Mouse (Mus musculus) erythroblast, embryonic 14.5 days (primary cell): ENCODE measurements around the gene Fbxl2. TPM values are rescaled to one million over a fixed set of nuclear protein-coding genes. Genes with fewer than 3 reads are reported as not detected.
A peak's percentile ranks its signal among the peaks of the same experiment; 100 is the strongest.

Experiments
- H3K27me3 ChIP-seq: 2 replicates; pipeline ENCODE4 v1.6.1; 2012; ENCODE audit warnings: inconsistent platforms; ENCODE audit not compliant: control insufficient read depth
- H3K36me3 ChIP-seq: 2 replicates; pipeline ENCODE4 v1.6.1; 2012; ENCODE audit warnings: mild to moderate bottlenecking, inconsistent platforms; ENCODE audit not compliant: control insufficient read depth
- H3K4me1 ChIP-seq: 2 replicates; pipeline ENCODE4 v1.6.1; 2012; ENCODE audit warnings: inconsistent platforms; ENCODE audit not compliant: control insufficient read depth
- H3K4me3 ChIP-seq: replicated peaks from 2 replicates; pipeline ENCODE3; 2012; ENCODE audit warnings: moderate library complexity, mild to moderate bottlenecking, inconsistent platforms
- H3K9me3 ChIP-seq: 2 replicates; pipeline ENCODE4 v1.6.1; 2012; ENCODE audit warnings: low read length, inconsistent platforms, mixed read lengths; ENCODE audit not compliant: control insufficient read depth
- GATA1 ChIP-seq: IDR thresholded peaks from 2 replicates; pipeline ENCODE4 v1.6.1; 2012; ENCODE audit warnings: low read length, inconsistent platforms, mixed read lengths
- TAL1 ChIP-seq: IDR thresholded peaks from 3 replicates; pipeline ENCODE4 v1.6.1; 2012; ENCODE audit warnings: low read length, inconsistent platforms, mixed read lengths
- polyA plus RNA-seq: library from polyadenylated mRNA; stranded (reverse); fragments of >175 nt; gene quantifications from 2 replicates; pipeline ENCODE4 v1.2.3, GENCODE M21; 2012

Fbxl2 gene
- polyA plus RNA-seq, 1 experiment: not detected

GRCm38 (mm10) chr9:114009526-114009925 is 36.5 kb downstream of the Fbxl2 start:
- TF ChIP-seq GATA1 (no peak), TAL1 (no peak)
- Histone ChIP-seq H3K27me3 (no peaks in the 10 kb centered on the region; the same call in 1 of the 2 replicates), H3K4me1 (peaks cover 14% of the 10 kb centered on the region), H3K36me3 (peaks cover 2% of the 10 kb centered on the region; the same call in 1 of the 2 replicates), H3K9me3 (peaks cover 23% of the 10 kb centered on the region), H3K4me3 (no peak overlapping the region)

GRCm38 (mm10) chr9:114007850-114008350 is 38.1 kb downstream of the Fbxl2 start:
- no peak for TF ChIP-seq GATA1
- TF ChIP-seq TAL1: no peak
- Histone ChIP-seq H3K4me1 (peaks cover 8% of the 10 kb centered on the region), H3K4me3 (no peak overlapping the region), H3K9me3 (peaks cover 22% of the 10 kb centered on the region), H3K36me3 (peaks cover 2% of the 10 kb centered on the region; the same call in 1 of the 2 replicates), H3K27me3 (no peaks in the 10 kb centered on the region; the same call in 1 of the 2 replicates)

GRCm38 (mm10) chr9:114006801-114007200 is 39.2 kb downstream of the Fbxl2 start:
- H3K4me1 ChIP-seq: peaks cover 4% of the 10 kb centered on the region
- H3K27me3 ChIP-seq: no peaks in the 10 kb centered on the region; the same call in 1 of the 2 replicates
- H3K36me3 ChIP-seq: peaks cover 2% of the 10 kb centered on the region; the same call in 1 of the 2 replicates
- H3K9me3 ChIP-seq: peaks cover 21% of the 10 kb centered on the region
- TF ChIP-seq GATA1 (no peak), TAL1 (no peak)
- no peak overlapping the region for H3K4me3 ChIP-seq

GRCm38 (mm10) chr9:113998311-113998710 is 47.7 kb downstream of the Fbxl2 start:
- Histone ChIP-seq H3K4me3 (no peak overlapping the region), H3K36me3 (no peaks in the 10 kb centered on the region), H3K9me3 (peaks cover 9% of the 10 kb centered on the region), H3K4me1 (no peaks in the 10 kb centered on the region), H3K27me3 (no peaks in the 10 kb centered on the region)
- TF ChIP-seq TAL1: no peak

GRCm38 (mm10) chr9:113992810-113993209 is 53.2 kb downstream of the Fbxl2 start:
- peaks cover 6% of the 10 kb centered on the region for H3K9me3 ChIP-seq
- no peaks in the 10 kb centered on the region for H3K36me3 ChIP-seq
- TF ChIP-seq GATA1: no peak
- no peak for TF ChIP-seq TAL1
- peaks cover 12% of the 10 kb centered on the region for H3K4me1 ChIP-seq
- H3K4me3 ChIP-seq: no peak overlapping the region
- H3K27me3 ChIP-seq: no peaks in the 10 kb centered on the region

- Histone ChIP-seq H3K36me3 (no peaks in the 10 kb centered on the region), H3K27me3 (no peaks in the 10 kb centered on the region), H3K4me3 (peak overlapping the region; percentile 44), H3K9me3 (peaks cover 6% of the 10 kb centered on the region), H3K4me1 (peaks cover 15% of the 10 kb centered on the region)
- TF ChIP-seq GATA1 (no peak), TAL1 (no peak)
These were observed 55.3 kb downstream of the Fbxl2 start for GRCm38 (mm10) chr9:113990547-113991248.

- no peak for TF ChIP-seq GATA1
- Histone ChIP-seq H3K4me3 (no peak overlapping the region), H3K9me3 (peaks cover 6% of the 10 kb centered on the region), H3K36me3 (peaks cover 38% of the 10 kb centered on the region), H3K27me3 (no peaks in the 10 kb centered on the region), H3K4me1 (peaks cover 26% of the 10 kb centered on the region)
These were observed 60.9 kb downstream of the Fbxl2 start for GRCm38 (mm10) chr9:113984946-113985620.

GRCm38 (mm10) chr9:113982883-113983670 is 62.9 kb downstream of the Fbxl2 start:
- no peak for TF ChIP-seq TAL1
- no peak for TF ChIP-seq GATA1
- no peaks in the 10 kb centered on the region for H3K9me3 ChIP-seq
- H3K27me3 ChIP-seq: no peaks in the 10 kb centered on the region
- peaks cover 36% of the 10 kb centered on the region for H3K4me1 ChIP-seq
- no peak overlapping the region for H3K4me3 ChIP-seq
- H3K36me3 ChIP-seq: peaks cover 58% of the 10 kb centered on the region

- Histone ChIP-seq H3K9me3 (no peaks in the 10 kb centered on the region), H3K4me1 (peaks cover 38% of the 10 kb centered on the region), H3K27me3 (no peaks in the 10 kb centered on the region), H3K36me3 (peaks cover 64% of the 10 kb centered on the region), H3K4me3 (no peak overlapping the region)
- TF ChIP-seq GATA1 (no peak), TAL1 (no peak)
These were observed 63.5 kb downstream of the Fbxl2 start for GRCm38 (mm10) chr9:113982451-113982850.
